Mouse (Mus musculus): ENCODE results near the gene Tspan8.

Tspan8 gene

GRCm38 (mm10) chr10:115830726-115831125 is 14.1 kb downstream of the Tspan8 start:
- DNase-seq (ENCODE audit: low read depth, low spot score) = no peak

GRCm38 (mm10) chr10:115834017-115834416 is 17.4 kb downstream of the Tspan8 start:
- DNase-seq (ENCODE audit: low read depth, low spot score) = no peak

- no peak for DNase-seq (ENCODE audit: low read depth, low spot score)
Measured at GRCm38 (mm10) chr10:115846930-115847329, 30.3 kb downstream of the Tspan8 start.

- DNase-seq (ENCODE audit: low read depth, low spot score) = no peak
Measured at GRCm38 (mm10) chr10:115848511-115848910, 31.9 kb downstream of the Tspan8 start.

GRCm38 (mm10) chr10:115860210-115860880 is 43.7 kb downstream of the Tspan8 start:
- DNase-seq (ENCODE audit: low read depth, low spot score) = no peak

GRCm38 (mm10) chr10:115861967-115862366 is 45.3 kb downstream of the Tspan8 start:
- DNase-seq (ENCODE audit: low read depth, low spot score) = no peak

GRCm38 (mm10) chr10:115882757-115883156 is 66.1 kb downstream of the Tspan8 start:
- DNase-seq (ENCODE audit: low read depth, low spot score) = no peak

GRCm38 (mm10) chr10:115891924-115892323 is 75.3 kb downstream of the Tspan8 start:
- no peak for DNase-seq (ENCODE audit: low read depth, low spot score)

GRCm38 (mm10) chr10:115892973-115893372 is 76.3 kb downstream of the Tspan8 start:
- no peak for DNase-seq (ENCODE audit: low read depth, low spot score)

- DNase-seq (ENCODE audit: low read depth, low spot score) = no peak
Measured at GRCm38 (mm10) chr10:115894045-115894444, 77.4 kb downstream of the Tspan8 start.

GRCm38 (mm10) chr10:115896764-115897163 is 80.1 kb downstream of the Tspan8 start:
- no peak for DNase-seq (ENCODE audit: low read depth, low spot score)

- no peak for DNase-seq (ENCODE audit: low read depth, low spot score)
Measured at GRCm38 (mm10) chr10:115897235-115897634, 80.6 kb downstream of the Tspan8 start.
